Mouse (Mus musculus) bone marrow, adult 2 months (tissue): ENCODE measurements at regions not wholly inside any gene's neighbourhood (a gene's known extent, or its start where the extent isn't known, plus 50 kb on each side); places are given as distances from the start of the nearest gene placed in this dataset.

ENCODE experiments used
- CTCF ChIP-seq: fragments of 200-500 bp; IDR thresholded peaks from 2 replicates; pipeline ENCODE4 v1.5.1; 2011; ENCODE audit warnings: low read length, control low read depth; ENCODE audit not compliant: control insufficient read depth, insufficient read depth
- POLR2A ChIP-seq: fragments of 200-500 bp; IDR thresholded peaks from 2 replicates; pipeline ENCODE4 v1.6.1; 2011; ENCODE audit warnings: low read depth, mild to moderate bottlenecking, control low read depth, low read length, borderline replicate concordance; ENCODE audit not compliant: control insufficient read depth

DNA sequence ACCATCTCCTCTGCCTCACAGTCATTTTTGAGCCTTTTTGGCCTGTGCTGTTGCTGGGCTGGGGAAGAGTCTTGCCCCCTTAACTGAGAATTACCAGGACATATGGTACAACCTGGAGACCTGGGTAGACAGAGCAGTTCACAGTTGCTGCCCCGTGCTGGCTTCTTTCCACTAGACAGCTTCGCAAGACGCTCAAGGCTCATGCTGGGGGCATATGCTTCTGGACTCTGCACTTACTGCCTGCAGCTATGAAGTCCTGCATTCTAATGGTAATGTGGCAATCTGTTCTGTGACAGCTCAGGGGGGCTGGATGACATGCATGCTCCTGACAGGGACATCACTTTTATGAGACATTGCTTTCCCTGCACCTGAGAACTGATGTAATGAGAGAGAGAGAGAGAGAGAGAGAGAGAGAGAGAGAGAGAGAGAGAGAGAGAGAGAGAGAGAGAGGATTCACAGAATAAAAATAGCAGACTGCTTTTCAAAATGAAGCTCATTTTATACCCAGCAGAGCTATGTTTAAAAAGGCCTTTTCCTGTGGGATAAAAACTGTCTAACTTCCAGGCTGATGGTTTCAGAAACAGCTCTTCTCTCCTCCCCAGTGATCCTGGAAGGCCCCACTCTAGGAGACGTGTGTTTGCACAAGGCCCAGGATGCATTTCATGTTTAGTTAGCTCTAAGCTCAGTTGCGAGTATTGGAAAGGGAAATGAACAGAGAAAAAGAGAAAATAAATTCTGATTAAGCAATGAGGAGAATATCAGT lies 405.5 kb downstream of the Sox11 start:
- TF ChIP-seq CTCF (no peak), POLR2A (no peak)
